ENCODE assay signal across 9 mouse cellular contexts in genomic region chr9:3199151-3200018, GRCm38 (mm10).
A peak's percentile ranks its signal among the peaks of the same experiment; 100 is the strongest.
DNase-seq lines count a peak whose midpoint lies in the region; ATAC-seq lines count a peak whose summit lies in the region.
"Had no signal": no experiment of that assay in that cellular context is flagged by ENCODE, and none has a peak within 500 bp of the region (broad histone marks: within the 10 kb centered on the region; RNA-seq: fewer than 3 reads in every experiment).

No protein-coding gene starts in this region.

- H3K4me1 ChIP-seq in midbrain, embryonic 11.5 days (ENCODE audit: control insufficient read depth, insufficient read depth, low read length): no peaks in the 10 kb centered on the region
- H3K4me1 ChIP-seq in midbrain, embryonic 16.5 days (ENCODE audit: control insufficient read depth, insufficient read depth, low read length): no peaks in the 10 kb centered on the region
- no peaks in the 10 kb centered on the region for H3K4me1 ChIP-seq in kidney, embryonic 16.5 days (ENCODE audit: insufficient read depth, low read length)
- no peaks in the 10 kb centered on the region for H3K4me1 ChIP-seq in neural tube, embryonic 15.5 days
- H3K4me1 ChIP-seq: limb, embryonic 12.5 days had no signal

- H3K27ac ChIP-seq in midbrain, embryonic 11.5 days (ENCODE audit: low read depth, low read length): no peak overlapping the region
- no peak overlapping the region for H3K27ac ChIP-seq in midbrain, embryonic 16.5 days (ENCODE audit: low read length)
- no peak overlapping the region for H3K27ac ChIP-seq in kidney, embryonic 16.5 days (ENCODE audit: low read length)
- H3K27ac ChIP-seq in neural tube, embryonic 15.5 days (replicated peaks): no peak overlapping the region
- H3K27ac ChIP-seq: limb, embryonic 12.5 days had no signal

- peak; percentile 54; the same call in 1 of the 2 replicates for ATAC-seq in midbrain, embryonic 11.5 days (ENCODE audit: low FRiP score)
- ATAC-seq in midbrain, embryonic 16.5 days: no peak
- ATAC-seq in kidney, embryonic 16.5 days (ENCODE audit: low FRiP score, low TSS enrichment): 0 out of 2 replicates have a peak, but pooled peaks have one; percentile 63
- no peak for ATAC-seq in neural tube, embryonic 15.5 days (ENCODE audit: low FRiP score)

- H3K4me2 ChIP-seq in midbrain, embryonic 11.5 days: no peak overlapping the region
- H3K4me2 ChIP-seq in midbrain, embryonic 16.5 days (ENCODE audit: low read length): no peak overlapping the region
- 0 out of 2 replicates have a peak overlapping the region, but pooled peaks have one; percentile 20 for H3K4me2 ChIP-seq in kidney, embryonic 16.5 days (replicated peaks; ENCODE audit: low read depth, low read length)
- 0 out of 2 replicates have a peak overlapping the region, but pooled peaks have one; percentile 13 for H3K4me2 ChIP-seq in neural tube, embryonic 15.5 days
- H3K4me2 ChIP-seq: limb, embryonic 12.5 days had no signal

- peaks cover 10% of the 10 kb centered on the region; the same call in 1 of the 2 replicates for H3K9me3 ChIP-seq in midbrain, embryonic 11.5 days (ENCODE audit: control insufficient read depth, low read length)
- peaks cover 11% of the 10 kb centered on the region for H3K9me3 ChIP-seq in midbrain, embryonic 16.5 days (replicated peaks; ENCODE audit: control insufficient read depth, low read length, poor library complexity, severe bottlenecking)
- H3K9me3 ChIP-seq in kidney, embryonic 16.5 days (ENCODE audit: low read length): peaks cover 5% of the 10 kb centered on the region; the same call in 1 of the 2 replicates
- H3K9me3 ChIP-seq in neural tube, embryonic 15.5 days (replicated peaks): peaks cover 11% of the 10 kb centered on the region; the same call in 1 of the 2 replicates

- no peak overlapping the region for H3K4me3 ChIP-seq in midbrain, embryonic 11.5 days (ENCODE audit: low read depth, low read length)
- H3K4me3 ChIP-seq in midbrain, embryonic 16.5 days (ENCODE audit: low read depth, low read length): no peak overlapping the region
- no peak overlapping the region for H3K4me3 ChIP-seq in kidney, embryonic 16.5 days (ENCODE audit: low read length)
- no peak overlapping the region for H3K4me3 ChIP-seq in neural tube, embryonic 15.5 days (replicated peaks)
- H3K4me3 ChIP-seq: limb, embryonic 12.5 days had no signal

- H3K27me3 ChIP-seq in midbrain, embryonic 11.5 days (ENCODE audit: control insufficient read depth, insufficient read depth, low read length): no peaks in the 10 kb centered on the region
- H3K27me3 ChIP-seq in midbrain, embryonic 16.5 days (ENCODE audit: control insufficient read depth, insufficient read depth, low read depth, low read length): no peaks in the 10 kb centered on the region
- no peaks in the 10 kb centered on the region for H3K27me3 ChIP-seq in kidney, embryonic 16.5 days (ENCODE audit: insufficient read depth, low read length)
- H3K27me3 ChIP-seq in neural tube, embryonic 15.5 days (replicated peaks): no peaks in the 10 kb centered on the region
- H3K27me3 ChIP-seq: limb, embryonic 12.5 days had no signal

- no peak for DNase-seq in midbrain, embryonic 11.5 days (ENCODE audit: low spot score, missing footprints)
- peak; percentile 77 for DNase-seq in c-Kit-positive CD71-positive TER-119-positive erythroid progenitor cells, embryonic 14.5 days (ENCODE audit: low spot score)
- DNase-seq in cerebellum, postnatal 14 days: no peak
- no peak for DNase-seq in layer of hippocampus, adult 8-10 months (ENCODE audit: low spot score in 2 of 2)
- DNase-seq in cerebellum, postnatal 25 days: no peak

- WGBS in midbrain, embryonic 11.5 days: 34% methylated on average over 33 of the region's 33 CpGs
- 44% methylated on average over 33 of the region's 33 CpGs for WGBS in midbrain, embryonic 16.5 days
- WGBS in kidney, embryonic 16.5 days: 34% methylated on average over 33 of the region's 33 CpGs
- 35% methylated on average over 33 of the region's 33 CpGs for WGBS in neural tube, embryonic 15.5 days

- no peak overlapping the region for H3K9ac ChIP-seq in midbrain, embryonic 11.5 days (ENCODE audit: low read length)
- H3K9ac ChIP-seq in midbrain, embryonic 16.5 days (ENCODE audit: low read depth, low read length): no peak overlapping the region
- no peak overlapping the region for H3K9ac ChIP-seq in kidney, embryonic 16.5 days (replicated peaks; ENCODE audit: low read length)
- H3K9ac ChIP-seq in neural tube, embryonic 15.5 days (replicated peaks): no peak overlapping the region
- H3K9ac ChIP-seq: limb, embryonic 12.5 days had no signal

- no peaks in the 10 kb centered on the region for H3K36me3 ChIP-seq in midbrain, embryonic 11.5 days (ENCODE audit: control insufficient read depth, insufficient read depth, low read length)
- no peaks in the 10 kb centered on the region for H3K36me3 ChIP-seq in midbrain, embryonic 16.5 days (ENCODE audit: control insufficient read depth, insufficient read depth, low read length)
- no peaks in the 10 kb centered on the region for H3K36me3 ChIP-seq in kidney, embryonic 16.5 days (ENCODE audit: insufficient read depth, low read length)
- no peaks in the 10 kb centered on the region for H3K36me3 ChIP-seq in neural tube, embryonic 15.5 days
- H3K36me3 ChIP-seq: limb, embryonic 12.5 days had no signal

Comparison
In these comparisons a context has a peak if more than half of its experiments do, and no peak if none do; other contexts are left out.
1. ATAC-seq: peak in midbrain, embryonic 11.5 days (single experiment) and kidney, embryonic 16.5 days (single experiment); none in midbrain, embryonic 16.5 days (single experiment) and neural tube, embryonic 15.5 days (single experiment).
2. H3K4me2 ChIP-seq: peak in kidney, embryonic 16.5 days (single experiment) and neural tube, embryonic 15.5 days (single experiment); none in midbrain, embryonic 11.5 days (single experiment) and midbrain, embryonic 16.5 days (single experiment).